Mouse (Mus musculus) kidney, postnatal 0 days (tissue): ENCODE measurements around the gene Glt1d1. TPM values are rescaled to one million over a fixed set of nuclear protein-coding genes. Genes with fewer than 3 reads are reported as not detected.

Experiments used
- ATAC-seq: fragments of 200-750 bp; cut with Nextera tagmentation; replicated peaks from 2 replicates; pipeline ENCODE4 v1.8.0; 2017; ENCODE audit warnings: low read depth, moderate number of reproducible peaks, moderate TSS enrichment, moderate library complexity; ENCODE audit not compliant: low FRiP score
- DNase-seq: peaks from one replicate; pipeline ENCODE4 v3.0.0-alpha.2; 2016; ENCODE audit warnings: low spot score
- H3K27ac ChIP-seq: fragments of 300-500 bp; sonication (generic); 2 replicates; pipeline ENCODE4 v1.5.1; 2014; ENCODE audit warnings: mild to moderate bottlenecking
- H3K27me3 ChIP-seq: fragments of 300-500 bp; sonication (generic); 2 replicates; pipeline ENCODE4 v1.6.1; 2014; ENCODE audit warnings: low read length, mixed read lengths; ENCODE audit not compliant: insufficient read depth
- H3K36me3 ChIP-seq: fragments of 300-500 bp; sonication (generic); 2 replicates; pipeline ENCODE4 v1.6.1; 2014; ENCODE audit warnings: low read length, mixed read lengths; ENCODE audit not compliant: insufficient read depth
- H3K4me1 ChIP-seq: fragments of 300-500 bp; sonication (generic); replicated peaks from 2 replicates; pipeline ENCODE4 v1.6.1; 2014; ENCODE audit warnings: antibody characterized with exemption, low read length, mixed read lengths; ENCODE audit not compliant: insufficient read depth
- H3K4me2 ChIP-seq: fragments of 300-500 bp; sonication (generic); 2 replicates; pipeline ENCODE4 v1.6.1; 2014; ENCODE audit warnings: mild to moderate bottlenecking, low read length, moderate library complexity, mixed read lengths
- H3K4me3 ChIP-seq: fragments of 300-500 bp; sonication (generic); replicated peaks from 2 replicates; pipeline ENCODE4 v1.5.1; 2014; ENCODE audit warnings: low read depth, low read length
- H3K9ac ChIP-seq: fragments of 300-500 bp; sonication (generic); 2 replicates; pipeline ENCODE4 v1.6.1; 2014; ENCODE audit warnings: low read depth, low read length
- H3K9me3 ChIP-seq: fragments of 300-500 bp; sonication (generic); replicated peaks from 2 replicates; pipeline ENCODE4 v1.6.1; 2016; ENCODE audit warnings: low read length, inconsistent platforms, mixed read lengths
- CTCF ChIP-seq: IDR thresholded peaks from 2 replicates; pipeline ENCODE4 v1.5.1; 2016; ENCODE audit warnings: antibody characterized with exemption, low read depth, mild to moderate bottlenecking, moderate library complexity
- WGBS: fragments of 180-500 bp; shearing (Covaris S2); extraction: QIAGEN DNeasy Blood & Tissue Kit; methylation state at CpG from one replicate; pipeline ENCODE4 v1.1.7; 2014; 5-methylcytosine and 5-hydroxymethylcytosine counted together
- polyA plus RNA-seq: library from polyadenylated mRNA; unstranded; fragments of >200 nt; fragmentation: Nextera tagmentation; extraction: Ambion mirVana; gene quantifications from 2 replicates; pipeline ENCODE4 v1.2.1, GENCODE M21; 2015

Glt1d1 gene
- polyA plus RNA-seq, 1 experiment from 2014 or later = 0.46 TPM

GRCm38 (mm10) chr5:127699679-127700078 lies 67.6 kb downstream of the Glt1d1 start:
- no peaks in the 10 kb centered on the region for H3K36me3 ChIP-seq
- H3K9me3 ChIP-seq = no peaks in the 10 kb centered on the region
- no peaks in the 10 kb centered on the region for H3K27me3 ChIP-seq
- no peak overlapping the region for H3K9ac ChIP-seq
- H3K4me1 ChIP-seq = no peaks in the 10 kb centered on the region
- no peak for ATAC-seq
- WGBS = 89% methylated on average over 5 of the region's 5 CpGs
- H3K4me3 ChIP-seq = no peak overlapping the region
- H3K4me2 ChIP-seq = no peak overlapping the region
- TF ChIP-seq CTCF = no peak
- H3K27ac ChIP-seq = no peak overlapping the region
- no peak for DNase-seq

DNA sequence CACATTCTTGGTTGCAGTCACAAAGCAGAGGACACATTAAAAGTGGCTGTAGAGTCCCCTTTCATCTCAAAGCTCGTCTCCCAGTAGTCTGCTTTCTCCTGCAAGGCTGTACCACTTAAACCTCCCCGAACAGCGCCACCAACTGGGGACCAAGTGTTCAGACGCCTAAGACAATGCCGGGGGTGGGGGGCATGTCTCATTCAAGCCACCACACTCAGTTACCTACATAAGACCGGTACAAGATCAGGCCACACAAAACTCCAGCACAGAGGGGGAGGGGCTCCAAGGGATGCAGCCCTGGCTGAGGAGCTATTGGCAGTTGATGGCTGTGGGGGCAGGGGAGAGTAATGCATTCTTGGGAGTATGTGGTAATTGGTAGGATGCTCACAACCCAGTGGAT lies 68.1 kb downstream of the Glt1d1 start:
- H3K36me3 ChIP-seq = no peaks in the 10 kb centered on the region
- no peaks in the 10 kb centered on the region for H3K27me3 ChIP-seq
- no peaks in the 10 kb centered on the region for H3K4me1 ChIP-seq
- H3K9ac ChIP-seq = no peak overlapping the region
- H3K27ac ChIP-seq = no peak overlapping the region
- no peaks in the 10 kb centered on the region for H3K9me3 ChIP-seq
- TF ChIP-seq CTCF = no peak
- WGBS = 75% methylated on average over 6 of the region's 6 CpGs
- H3K4me3 ChIP-seq = no peak overlapping the region
- no peak overlapping the region for H3K4me2 ChIP-seq
- DNase-seq (no peak), ATAC-seq (no peak)

DNA sequence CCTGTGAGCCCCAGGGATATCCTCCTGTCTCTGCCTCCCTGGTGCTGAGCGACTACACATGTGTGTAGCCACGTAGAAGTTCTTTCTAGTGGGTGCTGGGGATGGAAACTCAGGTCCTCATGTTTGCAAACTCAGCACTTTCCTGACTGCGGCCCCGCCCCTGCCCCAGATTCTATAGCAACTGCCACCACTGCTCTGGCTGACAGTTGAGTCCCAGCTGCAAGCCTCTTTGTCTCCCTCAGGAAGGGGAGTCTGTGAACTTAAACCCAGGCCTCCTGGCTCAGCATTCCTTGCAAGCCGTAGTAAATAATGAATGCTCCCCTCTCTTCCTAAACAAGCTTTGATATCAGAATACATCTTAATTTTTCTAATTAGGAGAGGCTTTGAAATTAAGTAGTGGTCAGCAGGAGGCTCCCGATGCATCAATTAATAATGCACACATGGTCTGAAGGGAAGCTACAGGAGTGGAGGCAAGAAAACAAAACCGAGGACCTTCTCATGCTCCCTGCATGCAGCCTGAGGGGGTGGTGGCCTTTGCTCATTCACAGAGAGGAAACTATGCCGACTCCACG lies 71.6 kb downstream of the Glt1d1 start:
- Histone ChIP-seq H3K36me3 (no peaks in the 10 kb centered on the region), H3K4me3 (no peak overlapping the region), H3K27me3 (no peaks in the 10 kb centered on the region), H3K4me2 (no peak overlapping the region), H3K27ac (no peak overlapping the region), H3K9ac (no peak overlapping the region), H3K9me3 (no peaks in the 10 kb centered on the region), H3K4me1 (no peaks in the 10 kb centered on the region)
- DNase-seq = no peak
- ATAC-seq = no peak
- TF ChIP-seq CTCF = no peak
- WGBS = 65% methylated on average over 9 of the region's 9 CpGs

GRCm38 (mm10) chr5:127705225-127705624 lies 73.2 kb downstream of the Glt1d1 start:
- Histone ChIP-seq H3K4me2 (no peak overlapping the region), H3K4me1 (no peaks in the 10 kb centered on the region), H3K9me3 (no peaks in the 10 kb centered on the region), H3K27me3 (no peaks in the 10 kb centered on the region), H3K36me3 (no peaks in the 10 kb centered on the region), H3K27ac (no peak overlapping the region), H3K4me3 (no peak overlapping the region), H3K9ac (no peak overlapping the region)
- TF ChIP-seq CTCF = no peak
- no peak for DNase-seq
- ATAC-seq = no peak
- 87% methylated on average over 9 of the region's 9 CpGs for WGBS

- no peaks in the 10 kb centered on the region for H3K36me3 ChIP-seq
- H3K9me3 ChIP-seq = no peaks in the 10 kb centered on the region
- 89% methylated on average over 8 of the region's 8 CpGs for WGBS
- no peak for ATAC-seq
- no peak for TF ChIP-seq CTCF
- H3K4me1 ChIP-seq = no peaks in the 10 kb centered on the region
- no peaks in the 10 kb centered on the region for H3K27me3 ChIP-seq
- H3K4me3 ChIP-seq = no peak overlapping the region
- no peak overlapping the region for H3K9ac ChIP-seq
- DNase-seq = no peak
- H3K27ac ChIP-seq = no peak overlapping the region
- no peak overlapping the region for H3K4me2 ChIP-seq
Measured at GRCm38 (mm10) chr5:127705976-127706375, 73.9 kb downstream of the Glt1d1 start.

GRCm38 (mm10) chr5:127708143-127708542 lies 76.1 kb downstream of the Glt1d1 start:
- no peak for ATAC-seq
- Histone ChIP-seq H3K9me3 (no peaks in the 10 kb centered on the region), H3K36me3 (no peaks in the 10 kb centered on the region), H3K4me3 (no peak overlapping the region), H3K27ac (no peak overlapping the region), H3K4me2 (no peak overlapping the region), H3K9ac (no peak overlapping the region), H3K4me1 (no peaks in the 10 kb centered on the region), H3K27me3 (no peaks in the 10 kb centered on the region)
- no peak for TF ChIP-seq CTCF
- WGBS = 75% methylated on average over 9 of the region's 9 CpGs
- no peak for DNase-seq
